Mouse (Mus musculus) C2C12 (cell line): ENCODE measurements around the gene Rnf220. TPM values are rescaled to one million over a fixed set of nuclear protein-coding genes. Genes with fewer than 3 reads are reported as not detected.

Source experiments
- H3K27me3 ChIP-seq: one replicate; pipeline ENCODE4 v1.6.1; 2011; ENCODE audit not compliant: control insufficient read depth, insufficient read depth, insufficient read length
- H3K36me3 ChIP-seq: one replicate; pipeline ENCODE4 v1.6.1; 2011; ENCODE audit not compliant: control insufficient read depth, insufficient read depth
- H3K4me3 ChIP-seq: one replicate; pipeline ENCODE4 v1.5.1; 2011; ENCODE audit warnings: mild to moderate bottlenecking, control low read depth; ENCODE audit not compliant: poor library complexity, insufficient read depth, severe bottlenecking
- H3K79me2 ChIP-seq: one replicate; pipeline ENCODE4 v1.6.1; 2011; ENCODE audit not compliant: control insufficient read depth, insufficient read depth
- H3K79me3 ChIP-seq: one replicate; pipeline ENCODE4 v1.6.1; 2011; ENCODE audit warnings: low read depth, control low read depth
- H3ac ChIP-seq: one replicate; pipeline ENCODE3; 2011; ENCODE audit warnings: low read depth; ENCODE audit not compliant: control insufficient read depth, insufficient read length
- CEBPB ChIP-seq: IDR thresholded peaks from one replicate; pipeline ENCODE4 v1.6.1; 2011; ENCODE audit warnings: low read depth, mild to moderate bottlenecking, control low read depth, moderate library complexity
- CTCF ChIP-seq: IDR thresholded peaks from one replicate; pipeline ENCODE4 v1.5.1; 2011; ENCODE audit not compliant: control insufficient read depth, insufficient read depth, insufficient read length
- FOSL1 ChIP-seq: IDR thresholded peaks from one replicate; pipeline ENCODE4 v1.8.0; 2011; ENCODE audit warnings: mild to moderate bottlenecking, low read length; ENCODE audit not compliant: poor library complexity, insufficient read depth, severe bottlenecking
- MAX ChIP-seq: IDR thresholded peaks from one replicate; pipeline ENCODE4 v1.6.1; 2011; ENCODE audit warnings: mild to moderate bottlenecking, control low read depth
- MYOD1 ChIP-seq: IDR thresholded peaks from one replicate; pipeline ENCODE4 v1.6.1; 2011; ENCODE audit warnings: low read depth; ENCODE audit not compliant: control insufficient read depth, insufficient read length
- MYOG ChIP-seq: IDR thresholded peaks from one replicate; pipeline ENCODE4 v1.6.1; 2011; ENCODE audit not compliant: control insufficient read depth, insufficient read length; ENCODE audit errors: extremely low read depth
- USF1 ChIP-seq: IDR thresholded peaks from one replicate; pipeline ENCODE4 v1.6.1; 2011; ENCODE audit warnings: low read depth, mild to moderate bottlenecking, control low read depth, moderate library complexity
- polyA plus RNA-seq: library from polyadenylated mRNA; unstranded; fragments of >200 nt; fragmentation: generic; extraction: Trizol; gene quantifications from one replicate; pipeline ENCODE4 v1.2.1, GENCODE M21; 2012; ENCODE audit warnings: missing spikeins

Rnf220 gene
- polyA plus RNA-seq, 1 experiment = 61.2 TPM

DNA sequence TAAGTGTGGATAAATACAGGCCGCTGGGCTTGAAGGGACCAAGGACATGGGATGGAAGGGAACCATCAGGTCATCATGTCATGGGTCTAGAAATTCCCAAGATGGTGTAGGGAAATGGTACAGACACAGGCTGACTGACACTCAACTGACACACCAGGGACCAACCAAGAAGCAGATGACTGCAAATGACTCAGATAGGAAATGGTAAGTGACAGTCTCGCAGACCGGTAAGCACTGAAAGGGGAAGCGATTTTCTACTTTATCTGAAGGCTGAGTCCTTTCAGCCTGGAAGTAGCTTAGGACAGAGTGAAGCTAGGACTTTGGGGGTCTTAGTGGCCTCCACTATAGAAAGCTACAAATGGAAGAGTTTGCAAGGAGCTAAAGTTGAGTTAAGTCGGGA lies 155.6 kb downstream of the Rnf220 start:
- H3K79me3 ChIP-seq = no peaks in the 10 kb centered on the region
- no peaks in the 10 kb centered on the region for H3K79me2 ChIP-seq
- no peak for TF ChIP-seq MYOD1
- no peaks in the 10 kb centered on the region for H3K27me3 ChIP-seq
- no peak overlapping the region for H3ac ChIP-seq
- H3K36me3 ChIP-seq = no peaks in the 10 kb centered on the region
- no peak overlapping the region for H3K4me3 ChIP-seq

DNA sequence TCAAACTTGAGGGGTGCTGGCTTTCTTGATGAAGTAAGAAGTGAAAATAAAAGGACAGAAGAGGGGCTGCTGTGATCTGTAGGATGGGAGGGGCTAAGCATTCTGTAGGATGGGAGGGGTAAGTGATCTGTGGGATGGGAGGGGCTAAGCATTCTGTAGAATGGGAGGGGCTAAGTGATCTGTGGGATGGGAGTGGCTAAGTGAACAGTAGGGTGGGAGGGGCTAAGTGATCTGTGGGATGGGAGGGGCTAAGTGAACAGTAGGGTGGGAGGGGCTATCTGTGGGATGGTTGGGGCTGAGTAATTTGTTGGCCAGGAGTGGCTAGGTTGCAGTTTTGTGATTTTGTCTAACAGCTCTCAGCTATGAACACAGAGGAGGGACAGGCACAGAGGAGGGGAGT lies 157.1 kb downstream of the Rnf220 start:
- Histone ChIP-seq H3K36me3 (no peaks in the 10 kb centered on the region), H3ac (no peak overlapping the region), H3K4me3 (no peak overlapping the region), H3K79me3 (no peaks in the 10 kb centered on the region), H3K79me2 (no peaks in the 10 kb centered on the region), H3K27me3 (no peaks in the 10 kb centered on the region)
- TF ChIP-seq MYOD1 = no peak
- no peak for TF ChIP-seq USF1
- no peak for TF ChIP-seq MAX

DNA sequence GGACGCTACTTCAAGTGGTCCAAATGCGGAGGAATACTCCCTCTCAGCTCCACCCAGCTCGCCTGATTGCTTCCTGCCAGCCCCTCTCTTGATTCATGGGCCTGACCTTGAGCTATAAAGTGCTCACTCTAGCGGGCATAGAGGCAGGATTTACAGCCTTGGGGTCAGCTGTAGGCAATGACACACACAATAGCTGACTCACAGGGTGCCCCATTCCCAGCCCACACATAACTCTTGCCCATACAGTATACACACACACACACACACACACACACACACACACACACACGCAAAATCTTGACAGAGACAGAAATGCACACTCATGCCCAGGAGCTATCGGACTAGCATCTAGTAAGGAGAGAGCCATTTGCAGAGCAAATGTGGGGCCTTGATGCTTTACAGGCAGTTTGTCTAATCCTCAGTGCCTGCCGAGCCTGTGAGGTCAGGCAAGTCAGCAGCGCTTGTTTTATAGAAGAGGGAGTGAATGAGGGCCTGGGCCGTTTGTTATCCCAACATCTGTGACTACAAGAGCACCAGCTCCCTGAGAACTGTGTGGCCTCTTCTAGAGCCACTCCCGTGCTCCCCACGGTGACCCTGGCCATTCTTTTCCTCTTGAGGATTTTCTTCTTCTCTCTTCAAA lies 165.9 kb downstream of the Rnf220 start:
- Histone ChIP-seq H3K36me3 (no peaks in the 10 kb centered on the region), H3K79me2 (no peaks in the 10 kb centered on the region), H3K79me3 (no peaks in the 10 kb centered on the region), H3ac (no peak overlapping the region), H3K27me3 (no peaks in the 10 kb centered on the region), H3K4me3 (no peak overlapping the region)
- peak; percentile 44 for TF ChIP-seq MYOD1
- TF ChIP-seq CTCF = no peak
- TF ChIP-seq FOSL1 = peak; percentile 85
- TF ChIP-seq MYOG = no peak

DNA sequence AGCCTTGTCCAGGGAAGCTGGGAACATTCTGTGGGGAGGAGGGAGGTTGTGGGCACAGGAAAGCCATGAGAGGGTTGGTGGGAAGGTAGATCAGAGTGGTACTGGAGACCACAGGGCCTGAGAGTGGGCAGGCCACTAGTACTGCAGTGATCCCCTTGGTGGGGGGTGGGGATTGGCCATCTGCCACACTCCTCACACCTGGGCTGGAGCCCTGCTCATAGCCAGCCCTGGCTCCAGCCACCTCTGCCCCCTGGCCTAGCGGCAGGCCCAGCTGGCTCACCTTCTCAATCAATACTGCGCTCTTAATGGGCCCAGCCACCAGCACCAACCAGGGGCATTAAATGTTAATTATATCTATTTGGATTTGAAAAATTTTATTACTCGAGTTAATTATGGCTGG lies 166.7 kb downstream of the Rnf220 start:
- Histone ChIP-seq H3K79me2 (no peaks in the 10 kb centered on the region), H3K27me3 (no peaks in the 10 kb centered on the region), H3K79me3 (no peaks in the 10 kb centered on the region), H3K36me3 (no peaks in the 10 kb centered on the region), H3K4me3 (no peak overlapping the region), H3ac (no peak overlapping the region)
- TF ChIP-seq MYOG (no peak), USF1 (no peak), MAX (no peak), MYOD1 (no peak), CTCF (no peak), CEBPB (no peak), FOSL1 (no peak)

DNA sequence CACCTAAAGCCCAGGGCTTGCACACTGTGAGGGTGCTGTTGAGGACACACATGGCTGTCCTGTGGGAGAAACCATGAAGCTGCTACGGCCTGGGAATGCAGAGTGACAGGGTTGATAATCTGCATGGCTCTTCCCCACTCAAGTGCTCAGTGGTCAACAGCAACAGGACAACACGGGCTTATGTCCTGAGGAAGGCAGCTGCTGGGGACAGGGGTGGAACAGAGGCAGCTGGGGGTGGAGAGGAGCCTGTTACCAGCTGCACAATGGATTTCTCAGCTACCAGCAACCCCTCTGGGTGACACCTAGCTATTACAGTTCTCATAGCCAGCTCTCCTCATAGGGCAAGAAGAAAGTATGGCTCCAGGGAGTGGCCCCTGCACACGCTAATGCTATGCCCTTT lies 169.9 kb downstream of the Rnf220 start:
- Histone ChIP-seq H3K36me3 (no peaks in the 10 kb centered on the region), H3K4me3 (no peak overlapping the region), H3K79me2 (no peaks in the 10 kb centered on the region), H3K79me3 (no peaks in the 10 kb centered on the region), H3K27me3 (no peaks in the 10 kb centered on the region), H3ac (no peak overlapping the region)
- TF ChIP-seq USF1 (no peak), MAX (no peak), MYOD1 (no peak), CEBPB (no peak), CTCF (no peak), FOSL1 (no peak)

DNA sequence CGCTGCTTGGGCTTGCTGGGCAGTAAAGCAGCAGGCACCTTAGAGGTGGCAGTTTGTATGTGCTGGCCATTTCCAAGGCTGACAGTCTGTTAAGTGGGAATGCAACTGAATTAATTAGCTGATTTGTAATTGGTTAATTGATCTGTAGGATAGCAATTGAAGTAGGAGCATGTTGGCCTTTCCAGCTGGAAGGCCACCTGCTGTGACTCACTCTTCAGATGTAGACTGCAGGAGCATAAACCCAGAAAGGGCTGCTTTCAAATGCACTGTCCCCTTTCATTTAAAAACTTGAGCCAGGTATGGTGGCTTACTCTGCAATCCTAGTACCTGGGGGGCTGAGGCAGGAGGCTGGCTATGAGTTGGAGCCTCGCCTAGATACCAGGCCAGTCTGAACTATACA lies 171.8 kb downstream of the Rnf220 start:
- Histone ChIP-seq H3K79me2 (no peaks in the 10 kb centered on the region), H3K36me3 (no peaks in the 10 kb centered on the region), H3K27me3 (no peaks in the 10 kb centered on the region), H3K4me3 (no peak overlapping the region), H3ac (no peak overlapping the region), H3K79me3 (no peaks in the 10 kb centered on the region)
- TF ChIP-seq MYOD1 (no peak), CEBPB (no peak), USF1 (no peak), CTCF (no peak), MAX (no peak), FOSL1 (no peak), MYOG (no peak)
